Mouse (Mus musculus) stomach, postnatal 0 days (tissue): ENCODE results near the gene P4htm. TPM values are rescaled to one million over a fixed set of nuclear protein-coding genes. Genes with fewer than 3 reads are reported as not detected.

Source experiments
- ATAC-seq: fragments of 200-750 bp; cut with Nextera tagmentation; 2 replicates; pipeline ENCODE4 v1.8.0; 2017; ENCODE audit not compliant: low FRiP score, low TSS enrichment
- DNase-seq: peaks from one replicate; pipeline ENCODE4 v3.0.0-alpha.2; 2016; ENCODE audit warnings: low spot score
- H3K27ac ChIP-seq: fragments of 300-500 bp; sonication (generic); replicated peaks from 2 replicates; pipeline ENCODE4 v1.5.1; 2014; ENCODE audit warnings: mild to moderate bottlenecking, control low read depth
- H3K27me3 ChIP-seq: fragments of 300-500 bp; sonication (generic); 2 replicates; pipeline ENCODE4 v1.6.1; 2014; ENCODE audit warnings: low read length; ENCODE audit not compliant: control insufficient read depth, insufficient read depth
- H3K36me3 ChIP-seq: fragments of 300-500 bp; sonication (generic); 2 replicates; pipeline ENCODE4 v1.6.1; 2014; ENCODE audit warnings: low read length, mixed read lengths; ENCODE audit not compliant: control insufficient read depth, insufficient read depth
- H3K4me1 ChIP-seq: fragments of 300-500 bp; sonication (generic); replicated peaks from 2 replicates; pipeline ENCODE4 v1.6.1; 2014; ENCODE audit warnings: antibody characterized with exemption; ENCODE audit not compliant: control insufficient read depth, insufficient read depth
- H3K4me2 ChIP-seq: fragments of 300-500 bp; sonication (generic); replicated peaks from 2 replicates; pipeline ENCODE4 v1.6.1; 2014; ENCODE audit warnings: low read depth, mild to moderate bottlenecking, control low read depth, moderate library complexity
- H3K4me3 ChIP-seq: fragments of 300-500 bp; sonication (generic); 2 replicates; pipeline ENCODE4 v1.5.1; 2014; ENCODE audit warnings: low read depth, low read length, control low read depth
- H3K9ac ChIP-seq: fragments of 300-500 bp; sonication (generic); 2 replicates; pipeline ENCODE4 v1.6.1; 2014; ENCODE audit warnings: mild to moderate bottlenecking, low read length, control low read depth, mixed read lengths
- H3K9me3 ChIP-seq: fragments of 300-500 bp; sonication (generic); 2 replicates; pipeline ENCODE4 v1.6.1; 2016; ENCODE audit warnings: low read length; ENCODE audit not compliant: control insufficient read depth
- CTCF ChIP-seq: IDR thresholded peaks from 2 replicates; pipeline ENCODE4 v1.5.1; 2016; ENCODE audit warnings: antibody characterized with exemption, low read depth, mild to moderate bottlenecking, moderate library complexity
- EP300 ChIP-seq: optimal IDR thresholded peaks from 2 replicates; pipeline ENCODE3; 2016; ENCODE audit warnings: antibody characterized with exemption
- WGBS: fragments of 180-500 bp; shearing (Covaris S2); extraction: QIAGEN DNeasy Blood & Tissue Kit; methylation state at CpG from one replicate; pipeline ENCODE4 v1.1.7; 2014; 5-methylcytosine and 5-hydroxymethylcytosine counted together
- polyA plus RNA-seq: library from polyadenylated mRNA; unstranded; fragments of >200 nt; fragmentation: Nextera tagmentation; extraction: Ambion mirVana; gene quantifications from 2 replicates; pipeline ENCODE4 v1.2.1, GENCODE M21; 2015

The P4htm gene
- polyA plus RNA-seq, 1 experiment from 2014 or later, result 3.7 TPM

GRCm38 (mm10) chr9:108587571-108588180, 9.8 kb downstream of the P4htm start:
- no peaks in the 10 kb centered on the region; the same call in 1 of the 2 replicates for H3K4me1 ChIP-seq
- peak overlapping the region; percentile 33 for H3K4me2 ChIP-seq
- 6% methylated on average over 14 of the region's 14 CpGs for WGBS
- no peaks in the 10 kb centered on the region for H3K9me3 ChIP-seq
- H3K4me3 ChIP-seq, result no peak overlapping the region
- DNase-seq (peak; percentile 68), ATAC-seq (peak; percentile 81)
- no peaks in the 10 kb centered on the region for H3K27me3 ChIP-seq
- peak overlapping the region; percentile 49 for H3K27ac ChIP-seq
- no peaks in the 10 kb centered on the region for H3K36me3 ChIP-seq
- TF ChIP-seq EP300, result no peak
- no peak for TF ChIP-seq CTCF
- H3K9ac ChIP-seq, result 0 out of 2 replicates have a peak overlapping the region, but pooled peaks have one; percentile 23

- H3K4me2 ChIP-seq, result peak overlapping the region; percentile 78
- 0 out of 2 replicates have a peak, but pooled peaks cover 2% of the 10 kb centered on the region for H3K4me1 ChIP-seq
- peak overlapping the region; percentile 85 for H3K9ac ChIP-seq
- no peak for TF ChIP-seq EP300
- TF ChIP-seq CTCF, result no peak
- H3K4me3 ChIP-seq, result peak overlapping the region; percentile 50
- H3K9me3 ChIP-seq, result no peaks in the 10 kb centered on the region
- DNase-seq (no peak), ATAC-seq (no peak)
- 54% methylated on average over 5 of the region's 5 CpGs for WGBS
- no peaks in the 10 kb centered on the region for H3K27me3 ChIP-seq
- peak overlapping the region; percentile 86; the same call in 1 of the 2 replicates for H3K27ac ChIP-seq
- peaks cover 2% of the 10 kb centered on the region; the same call in 1 of the 2 replicates for H3K36me3 ChIP-seq
These were observed 18.1 kb downstream of the P4htm start for GRCm38 (mm10) chr9:108579344-108579690.

- Histone ChIP-seq H3K4me2 (peak within 1 kb of the TSS; percentile 78), H3K9ac (peak within 1 kb of the TSS; percentile 85), H3K4me1 (0 out of 2 replicates have a peak, but pooled peaks cover 2% of the 10 kb centered on the region), H3K27me3 (no peaks in the 10 kb centered on the region), H3K36me3 (peaks cover 2% of the 10 kb centered on the region; the same call in 1 of the 2 replicates), H3K9me3 (no peaks in the 10 kb centered on the region), H3K27ac (peak within 1 kb of the TSS; percentile 86), H3K4me3 (peak within 1 kb of the TSS; percentile 50)
- ATAC-seq, result peak; percentile 94
- DNase-seq, result peak; percentile 93
- 4% methylated on average over 51 of the region's 51 CpGs for WGBS
- TF ChIP-seq CTCF (0 out of 2 replicates have a peak, but pooled peaks have one; percentile 16), EP300 (peak; percentile 96)
These were observed 18.7 kb downstream of the P4htm start, which contains the start of gene Wdr6 for GRCm38 (mm10) chr9:108578545-108579343. Gene Wdr6, minus strand, starts transcription at chr9:108578739.

GRCm38 (mm10) chr9:108577934-108578544, 19.4 kb downstream of the P4htm start:
- no peaks in the 10 kb centered on the region for H3K9me3 ChIP-seq
- ATAC-seq, result no peak; the same call in 1 of the 2 replicates
- H3K27me3 ChIP-seq, result no peaks in the 10 kb centered on the region
- TF ChIP-seq CTCF, result no peak
- TF ChIP-seq EP300, result no peak
- 0 out of 2 replicates have a peak, but pooled peaks cover 2% of the 10 kb centered on the region for H3K4me1 ChIP-seq
- peak overlapping the region; percentile 85 for H3K9ac ChIP-seq
- peaks cover 6% of the 10 kb centered on the region for H3K36me3 ChIP-seq
- peak overlapping the region; percentile 78 for H3K4me2 ChIP-seq
- H3K4me3 ChIP-seq, result peak overlapping the region; percentile 50
- DNase-seq, result peak; percentile 63
- H3K27ac ChIP-seq, result peak overlapping the region; percentile 86
- under 1% methylated on average over 24 of the region's 24 CpGs for WGBS

- Histone ChIP-seq H3K27ac (no peak overlapping the region), H3K9ac (peak overlapping the region; percentile 43; the same call in 1 of the 2 replicates)
- 36% methylated on average over 6 of the region's 6 CpGs for WGBS
These were observed 20.4 kb downstream of the P4htm start for GRCm38 (mm10) chr9:108577025-108577424.

More at GRCm38 (mm10) chr9:108577025-108577424, 20.4 kb downstream of the P4htm start:
- ATAC-seq (no peak), DNase-seq (no peak)
- H3K4me1 ChIP-seq, result 0 out of 2 replicates have a peak, but pooled peaks cover 2% of the 10 kb centered on the region
- TF ChIP-seq CTCF, result no peak
- no peak for TF ChIP-seq EP300
- no peak overlapping the region for H3K4me3 ChIP-seq
- H3K36me3 ChIP-seq, result peaks cover 15% of the 10 kb centered on the region
- no peaks in the 10 kb centered on the region for H3K27me3 ChIP-seq
- H3K9me3 ChIP-seq, result no peaks in the 10 kb centered on the region
- H3K4me2 ChIP-seq, result peak overlapping the region; percentile 78
